Mouse (Mus musculus): ENCODE results near the gene Setd2. TPM values are rescaled to one million over a fixed set of nuclear protein-coding genes. Genes with fewer than 3 reads are reported as not detected.

The Setd2 gene
- 44.7 and 48.8 TPM in 2 replicates for polyA plus RNA-seq (2016; fragmentation: Nextera tagmentation; extraction: Ambion mirVana)

DNA sequence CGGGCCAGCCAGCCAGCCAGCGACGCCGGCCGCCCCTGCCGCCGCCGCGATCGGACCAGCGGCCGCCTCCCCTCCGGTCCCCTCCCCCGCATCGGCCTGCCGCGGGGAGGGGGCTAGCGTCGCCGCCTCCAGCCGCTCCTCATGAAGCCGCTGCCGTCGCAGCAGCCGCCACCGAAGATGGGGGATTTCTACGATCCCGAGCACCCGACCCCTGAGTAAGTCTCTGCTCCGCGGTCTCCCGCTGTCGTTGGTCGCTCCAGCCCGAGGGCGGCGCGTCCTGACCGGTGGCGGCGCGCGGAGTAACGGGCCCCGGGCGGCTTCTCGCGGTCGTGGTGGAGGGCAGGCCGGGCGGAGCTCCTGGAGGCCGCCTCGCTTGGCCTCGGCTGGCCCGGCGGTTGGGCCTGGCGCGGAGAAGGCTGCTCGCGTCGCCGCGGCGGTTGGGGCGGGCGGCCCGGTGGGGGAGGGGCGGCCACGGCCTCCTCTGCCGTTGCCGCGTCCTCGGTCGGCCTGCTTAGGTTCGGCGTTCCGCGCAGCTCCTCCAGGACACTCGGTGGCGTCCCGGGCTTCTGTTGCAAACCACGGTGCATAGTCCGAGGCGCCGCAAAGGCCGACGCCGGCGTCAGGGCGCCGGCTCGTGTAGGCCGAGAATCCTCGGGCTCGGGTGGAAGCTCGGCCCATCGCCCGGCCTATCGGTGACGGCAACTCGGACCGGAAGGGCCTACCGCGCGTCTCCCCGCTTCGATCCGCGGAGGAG lies at the start of gene Setd2:
TSS of gene Setd2 (plus strand) at position 60 of the 754 bp plus-strand sequence.
- peak within 1 kb of the TSS; percentile 81 for H3K4me2 ChIP-seq (replicated peaks)
- WGBS: under 1% methylated on average over 72 of the region's 109 CpGs
- H3K4me1 ChIP-seq: peaks cover 21% of the 10 kb centered on the region
- no peaks in the 10 kb centered on the region for H3K27me3 ChIP-seq
- H3K36me3 ChIP-seq: 0 out of 2 replicates have a peak, but pooled peaks cover 4% of the 10 kb centered on the region
- peak within 1 kb of the TSS; percentile 100 for H3K27ac ChIP-seq (replicated peaks)
- ATAC-seq (ENCODE audit: low FRiP score, low read depth): peak; percentile 60
- H3K9ac ChIP-seq (replicated peaks): peak within 1 kb of the TSS; percentile 99
- no peaks in the 10 kb centered on the region for H3K9me3 ChIP-seq
- H3K4me3 ChIP-seq: peak within 1 kb of the TSS; percentile 98

DNA sequence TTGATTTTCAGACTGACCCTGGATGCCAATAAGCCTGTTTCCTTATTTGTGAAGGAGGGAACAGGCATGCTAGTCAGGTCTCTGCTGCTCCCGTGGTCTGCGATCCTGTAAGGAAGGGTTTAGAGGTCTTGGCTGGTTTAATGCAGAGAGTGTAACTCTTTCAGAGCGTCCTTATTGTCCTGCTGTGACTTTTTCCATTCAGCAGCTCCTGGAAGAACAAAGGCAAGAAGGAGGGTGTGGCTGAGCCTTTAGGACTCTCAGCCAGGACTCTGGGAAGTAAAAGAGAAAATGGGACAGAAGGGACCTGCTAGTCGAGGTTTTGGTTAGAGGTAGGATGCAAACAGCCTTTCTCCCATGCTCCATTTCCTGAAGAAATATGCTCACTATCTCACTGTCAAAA lies 43.6 kb upstream of the Setd2 start:
- no peak overlapping the region for H3K27ac ChIP-seq (replicated peaks)
- no peak overlapping the region for H3K4me3 ChIP-seq
- WGBS: 20% methylated on average over 4 of the region's 4 CpGs
- ATAC-seq (ENCODE audit: low FRiP score, low read depth): no peak
- no peaks in the 10 kb centered on the region for H3K27me3 ChIP-seq
- no peak overlapping the region for H3K4me2 ChIP-seq (replicated peaks)
- H3K9ac ChIP-seq (replicated peaks): no peak overlapping the region
- peaks cover 9% of the 10 kb centered on the region for H3K9me3 ChIP-seq
- no peaks in the 10 kb centered on the region for H3K36me3 ChIP-seq
- no peaks in the 10 kb centered on the region for H3K4me1 ChIP-seq

DNA sequence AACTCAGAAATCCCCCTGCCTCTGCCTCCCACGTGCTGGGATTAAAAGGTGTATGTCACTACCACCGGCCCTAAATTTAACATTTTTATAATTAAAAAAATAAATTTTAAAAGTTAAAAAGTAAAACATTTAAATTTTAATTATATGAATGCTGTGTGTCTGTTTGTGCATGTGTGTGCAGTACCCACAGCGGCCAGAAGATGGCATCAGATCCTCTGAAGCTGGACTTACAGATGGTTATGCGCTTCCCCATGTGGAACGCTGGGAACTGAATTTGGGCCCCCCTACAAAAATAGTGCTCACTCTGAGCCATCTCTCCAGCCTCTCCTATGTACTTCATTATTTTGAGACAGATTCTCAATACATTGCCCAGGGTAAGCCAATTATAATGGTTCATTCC lies 41.5 kb upstream of the Setd2 start:
- H3K9ac ChIP-seq (replicated peaks): no peak overlapping the region
- no peaks in the 10 kb centered on the region for H3K4me1 ChIP-seq
- 59% methylated on average over 5 of the region's 5 CpGs for WGBS
- H3K4me3 ChIP-seq: no peak overlapping the region
- peaks cover 9% of the 10 kb centered on the region for H3K9me3 ChIP-seq
- no peak overlapping the region for H3K4me2 ChIP-seq (replicated peaks)
- no peaks in the 10 kb centered on the region for H3K36me3 ChIP-seq
- no peak for ATAC-seq (ENCODE audit: low FRiP score, low read depth)
- no peak overlapping the region for H3K27ac ChIP-seq (replicated peaks)
- H3K27me3 ChIP-seq: no peaks in the 10 kb centered on the region

- WGBS: 54% methylated on average over 2 of the region's 2 CpGs
Observed at GRCm38 (mm10) chr9:110525737-110526136, 6.7 kb upstream of the Setd2 start.

GRCm38 (mm10) chr9:110529002-110529737 lies 3.2 kb upstream of the Setd2 start:
- H3K4me2 ChIP-seq (replicated peaks): 0 out of 2 replicates have a peak overlapping the region, but pooled peaks have one; percentile 3
- H3K9ac ChIP-seq (replicated peaks): no peak overlapping the region
- no peaks in the 10 kb centered on the region for H3K27me3 ChIP-seq
- no peak for ATAC-seq (ENCODE audit: low FRiP score, low read depth)
- peaks cover 7% of the 10 kb centered on the region for H3K4me1 ChIP-seq
- H3K27ac ChIP-seq (replicated peaks): no peak overlapping the region
- WGBS: 35% methylated on average over 9 of the region's 9 CpGs
- H3K4me3 ChIP-seq: no peak overlapping the region
- H3K9me3 ChIP-seq: no peaks in the 10 kb centered on the region
- no peaks in the 10 kb centered on the region for H3K36me3 ChIP-seq

More at GRCm38 (mm10) chr9:110525737-110526136, 6.7 kb upstream of the Setd2 start:
- no peaks in the 10 kb centered on the region for H3K9me3 ChIP-seq
- H3K27ac ChIP-seq (replicated peaks): no peak overlapping the region
- no peaks in the 10 kb centered on the region for H3K4me1 ChIP-seq
- no peak for ATAC-seq (ENCODE audit: low FRiP score, low read depth)
- no peak overlapping the region for H3K9ac ChIP-seq (replicated peaks)
- H3K4me2 ChIP-seq (replicated peaks): no peak overlapping the region
- no peaks in the 10 kb centered on the region for H3K27me3 ChIP-seq
- no peak overlapping the region for H3K4me3 ChIP-seq
- H3K36me3 ChIP-seq: no peaks in the 10 kb centered on the region

GRCm38 (mm10) chr9:110530650-110531049 lies 1.7 kb upstream of the Setd2 start:
- Histone ChIP-seq H3K27ac (replicated peaks) (no peak overlapping the region), H3K9ac (replicated peaks) (no peak overlapping the region), H3K36me3 (no peaks in the 10 kb centered on the region), H3K4me3 (no peak overlapping the region), H3K27me3 (no peaks in the 10 kb centered on the region), H3K4me1 (peaks cover 21% of the 10 kb centered on the region), H3K9me3 (no peaks in the 10 kb centered on the region), H3K4me2 (replicated peaks) (no peak overlapping the region)
- 66% methylated on average over 3 of the region's 3 CpGs for WGBS
- ATAC-seq (ENCODE audit: low FRiP score, low read depth): no peak

- Histone ChIP-seq H3K27ac (replicated peaks) (peak overlapping the region; percentile 100; the same call in 1 of the 2 replicates), H3K27me3 (no peaks in the 10 kb centered on the region), H3K4me1 (peaks cover 21% of the 10 kb centered on the region), H3K9ac (replicated peaks) (peak overlapping the region; percentile 99; the same call in 1 of the 2 replicates), H3K4me3 (peak overlapping the region; percentile 98), H3K36me3 (no peaks in the 10 kb centered on the region), H3K9me3 (no peaks in the 10 kb centered on the region), H3K4me2 (replicated peaks) (peak overlapping the region; percentile 81)
- no peak for ATAC-seq (ENCODE audit: low FRiP score, low read depth)
- 31% methylated on average over 6 of the region's 6 CpGs for WGBS
Observed at GRCm38 (mm10) chr9:110531151-110531791, 1.1 kb upstream of the Setd2 start.

DNA sequence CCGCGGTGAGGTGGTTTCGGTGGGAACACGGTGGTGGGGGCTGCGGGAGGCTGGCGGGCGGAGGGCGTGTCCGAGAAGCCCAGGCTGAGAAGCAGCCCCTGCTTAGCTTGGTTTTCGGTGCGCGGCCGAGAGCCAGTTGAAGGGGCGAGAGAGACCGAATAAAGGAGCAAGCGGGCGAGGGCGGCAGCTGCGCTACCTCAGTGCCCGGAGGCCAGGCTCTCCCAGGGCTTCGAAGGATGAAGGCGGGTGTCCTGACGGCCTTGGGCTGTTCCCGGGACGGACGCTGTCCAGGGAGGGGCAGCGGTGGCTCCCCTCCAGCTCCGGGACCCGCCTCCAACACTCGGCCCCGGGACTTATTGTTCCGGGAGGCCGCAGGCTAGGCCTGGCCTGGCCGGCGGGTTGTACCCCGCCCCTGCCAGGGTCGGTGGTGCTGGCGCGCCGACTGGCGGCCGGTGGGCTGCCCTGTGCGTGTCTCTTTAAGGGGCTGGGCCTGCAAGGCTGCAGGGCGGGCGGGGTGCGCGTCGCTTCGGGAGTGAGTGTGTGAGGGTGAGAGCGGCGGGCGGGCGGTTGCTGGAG lies 395 bp upstream of the Setd2 start:
- Histone ChIP-seq H3K4me1 (peaks cover 21% of the 10 kb centered on the region), H3K27me3 (no peaks in the 10 kb centered on the region), H3K36me3 (0 out of 2 replicates have a peak, but pooled peaks cover under 1% of the 10 kb centered on the region), H3K4me2 (replicated peaks) (peak overlapping the region; percentile 81), H3K4me3 (peak overlapping the region; percentile 98), H3K9ac (replicated peaks) (peak overlapping the region; percentile 99), H3K9me3 (no peaks in the 10 kb centered on the region), H3K27ac (replicated peaks) (peak overlapping the region; percentile 100)
- peak; percentile 99 for ATAC-seq (ENCODE audit: low FRiP score, low read depth)
- WGBS: under 1% methylated on average over 50 of the region's 53 CpGs

- WGBS: 39% methylated on average over 5 of the region's 5 CpGs
- no peak for ATAC-seq (ENCODE audit: low FRiP score, low read depth)
- H3K27me3 ChIP-seq: no peaks in the 10 kb centered on the region
- peak overlapping the region; percentile 98 for H3K4me3 ChIP-seq
- H3K4me1 ChIP-seq: peaks cover 21% of the 10 kb centered on the region
- H3K4me2 ChIP-seq (replicated peaks): peak overlapping the region; percentile 81
- H3K27ac ChIP-seq (replicated peaks): no peak overlapping the region
- H3K9ac ChIP-seq (replicated peaks): peak overlapping the region; percentile 99
- 0 out of 2 replicates have a peak, but pooled peaks cover 4% of the 10 kb centered on the region for H3K36me3 ChIP-seq
- no peaks in the 10 kb centered on the region for H3K9me3 ChIP-seq
Observed at GRCm38 (mm10) chr9:110533645-110534044, 1.2 kb downstream of the Setd2 start.

DNA sequence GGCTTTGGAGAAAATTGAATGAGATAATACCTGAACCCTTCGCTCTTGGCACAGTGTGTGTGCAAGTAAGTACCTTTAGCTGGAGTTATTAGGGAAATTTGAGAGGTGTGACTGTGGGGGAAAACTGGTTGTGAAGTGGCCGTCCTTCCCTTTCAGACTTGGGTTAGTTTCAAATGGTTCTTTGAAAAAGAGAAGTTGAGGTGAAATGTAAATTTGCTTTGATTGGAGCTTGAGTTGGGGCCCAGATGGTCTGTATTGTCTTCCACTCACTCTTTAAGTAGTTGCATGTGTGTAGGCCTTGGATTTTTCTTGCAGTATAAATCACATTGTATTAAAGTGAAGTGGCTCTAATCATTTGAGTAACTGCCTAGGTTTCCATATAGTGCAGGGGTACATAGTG lies 2.7 kb downstream of the Setd2 start:
- H3K36me3 ChIP-seq: 0 out of 2 replicates have a peak, but pooled peaks cover 4% of the 10 kb centered on the region
- peak overlapping the region; percentile 81; the same call in 1 of the 2 replicates for H3K4me2 ChIP-seq (replicated peaks)
- no peak for ATAC-seq (ENCODE audit: low FRiP score, low read depth)
- no peak overlapping the region for H3K4me3 ChIP-seq
- H3K9ac ChIP-seq (replicated peaks): no peak overlapping the region
- no peak overlapping the region for H3K27ac ChIP-seq (replicated peaks)
- 87% methylated on average over 2 of the region's 2 CpGs for WGBS
- H3K9me3 ChIP-seq: no peaks in the 10 kb centered on the region
- no peaks in the 10 kb centered on the region for H3K27me3 ChIP-seq
- peaks cover 21% of the 10 kb centered on the region for H3K4me1 ChIP-seq

GRCm38 (mm10) chr9:110536636-110537035 lies 4.2 kb downstream of the Setd2 start:
- Histone ChIP-seq H3K9me3 (no peaks in the 10 kb centered on the region), H3K4me2 (replicated peaks) (no peak overlapping the region), H3K4me1 (peaks cover 21% of the 10 kb centered on the region), H3K4me3 (no peak overlapping the region), H3K27me3 (no peaks in the 10 kb centered on the region), H3K36me3 (0 out of 2 replicates have a peak, but pooled peaks cover 4% of the 10 kb centered on the region), H3K27ac (replicated peaks) (no peak overlapping the region), H3K9ac (replicated peaks) (no peak overlapping the region)
- 94% methylated on average over 2 of the region's 2 CpGs for WGBS
- no peak for ATAC-seq (ENCODE audit: low FRiP score, low read depth)
